Mouse (Mus musculus): Measurements from ENCODE around the gene B4galt7. TPM values are rescaled to one million over a fixed set of nuclear protein-coding genes. Genes with fewer than 3 reads are reported as not detected.
A peak's percentile ranks its signal among the peaks of the same experiment; 100 is the strongest.
"Not testable (repeated sequence)": the region's sequence is repeated elsewhere in the genome, so short reads cannot be mapped to it uniquely, and the experiment has no call there.

The B4galt7 gene
- polyA plus RNA-seq, 1 experiment from 2014 or later: 6.4 TPM

GRCm38 (mm10) chr13:55622649-55623541, 23.2 kb downstream of the B4galt7 start, which contains the start of gene Caml:
Gene Caml, plus strand, starts transcription at chr13:55623005.
- peak within 1 kb of the TSS; percentile 88 for H3K4me2 ChIP-seq (ENCODE audit: low read depth, low read length)
- peak within 1 kb of the TSS; percentile 95 for H3K4me3 ChIP-seq (ENCODE audit: low read depth, low read length)
- H3K36me3 ChIP-seq (replicated peaks; ENCODE audit: insufficient read depth, low read length): 0 out of 2 replicates have a peak, but pooled peaks cover 2% of the 10 kb centered on the region
- peak; percentile 99 for ATAC-seq
- WGBS (ENCODE audit: insufficient replicate concordance): under 1% methylated on average over 59 of the region's 59 CpGs
- peak; percentile 92 for DNase-seq
- H3K4me1 ChIP-seq (ENCODE audit: insufficient read depth): peaks cover 16% of the 10 kb centered on the region
- peak within 1 kb of the TSS; percentile 93 for H3K9ac ChIP-seq (replicated peaks)
- no peak for TF ChIP-seq EP300 (IDR thresholded peaks at IDR 0.05; ENCODE audit: low read depth)
- TF ChIP-seq CTCF (IDR thresholded peaks at IDR 0.05; ENCODE audit: low read depth): no peak
- no peaks in the 10 kb centered on the region for H3K9me3 ChIP-seq (ENCODE audit: low read length)
- H3K27me3 ChIP-seq (ENCODE audit: insufficient read depth, low read length): no peaks in the 10 kb centered on the region
- H3K27ac ChIP-seq (ENCODE audit: low read depth): peak within 1 kb of the TSS; percentile 91

DNA sequence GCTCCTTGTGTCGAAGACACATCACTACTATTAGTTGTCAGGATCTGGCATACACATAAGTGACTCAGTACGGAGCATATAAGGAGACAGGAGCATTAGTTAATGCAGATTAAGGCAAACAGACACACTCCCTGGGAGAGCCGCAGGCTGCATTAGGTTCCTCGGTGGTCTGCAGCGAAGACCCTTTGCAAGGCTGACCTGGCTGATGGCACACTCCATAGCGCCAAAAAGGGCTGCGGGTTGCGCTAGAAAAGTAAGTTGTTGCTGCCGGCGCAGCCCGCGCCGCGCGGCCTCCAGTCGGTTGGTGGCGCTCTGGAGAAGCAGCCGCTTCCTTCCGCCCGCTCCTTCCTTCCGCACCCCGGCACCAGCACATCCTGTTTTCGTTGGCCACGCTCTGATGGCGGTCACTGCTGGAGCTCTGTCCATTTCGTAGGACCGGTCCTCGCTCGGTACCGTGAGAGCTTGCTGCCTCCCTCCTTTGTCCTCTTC, 35.0 kb downstream of the B4galt7 start, which contains the start of gene Ddx46:
Gene Ddx46, plus strand, starts transcription at position 389 of the 489 bp plus-strand sequence.
- H3K4me2 ChIP-seq (ENCODE audit: low read depth, low read length): peak within 1 kb of the TSS; percentile 84
- 4% methylated on average over 30 of the region's 30 CpGs for WGBS (ENCODE audit: insufficient replicate concordance)
- peak within 1 kb of the TSS; percentile 52 for H3K27ac ChIP-seq (ENCODE audit: low read depth)

DNA sequence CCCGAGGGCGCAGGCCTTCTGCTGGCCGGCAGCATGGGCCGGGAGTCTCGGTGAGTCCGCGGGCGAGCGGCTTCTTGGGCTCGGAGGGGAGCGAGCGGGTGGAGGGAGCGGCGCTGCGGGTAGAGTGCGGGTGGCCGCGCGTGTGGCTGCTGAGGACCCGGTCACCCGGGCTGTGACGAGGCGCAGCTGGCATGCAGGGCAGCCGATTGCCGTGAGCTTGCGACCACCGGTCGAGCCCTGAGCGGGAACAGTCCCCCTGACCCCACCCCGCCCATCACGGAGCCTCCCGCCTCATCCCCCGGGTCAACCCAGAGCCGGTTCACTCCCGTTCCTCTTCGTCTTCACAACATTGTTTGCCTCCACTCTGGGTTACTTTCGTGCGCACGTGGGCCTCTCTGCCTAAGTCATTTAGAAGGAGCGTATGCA, 35.5 kb downstream of the B4galt7 start:
- peak overlapping the region; percentile 52 for H3K27ac ChIP-seq (ENCODE audit: low read depth)
- under 1% methylated on average over 40 of the region's 40 CpGs for WGBS (ENCODE audit: insufficient replicate concordance)

More for the DNA sequence above, 35.0 kb downstream of the B4galt7 start, which contains the start of gene Ddx46:
- DNase-seq (peak; percentile 93), ATAC-seq (peak; percentile 97)
- H3K4me1 ChIP-seq (ENCODE audit: insufficient read depth): peaks cover 8% of the 10 kb centered on the region; the same call in 1 of the 2 replicates
- no peaks in the 10 kb centered on the region for H3K27me3 ChIP-seq (ENCODE audit: insufficient read depth, low read length)
- peaks cover 13% of the 10 kb centered on the region for H3K36me3 ChIP-seq (replicated peaks; ENCODE audit: insufficient read depth, low read length)
- H3K9ac ChIP-seq (replicated peaks): peak within 1 kb of the TSS; percentile 83
- peak within 1 kb of the TSS; percentile 82 for H3K4me3 ChIP-seq (ENCODE audit: low read depth, low read length)
- no peaks in the 10 kb centered on the region for H3K9me3 ChIP-seq (ENCODE audit: low read length)
- TF ChIP-seq CTCF (IDR thresholded peaks at IDR 0.05; ENCODE audit: low read depth) (peak; percentile 95), EP300 (IDR thresholded peaks at IDR 0.05; ENCODE audit: low read depth) (no peak)

DNA sequence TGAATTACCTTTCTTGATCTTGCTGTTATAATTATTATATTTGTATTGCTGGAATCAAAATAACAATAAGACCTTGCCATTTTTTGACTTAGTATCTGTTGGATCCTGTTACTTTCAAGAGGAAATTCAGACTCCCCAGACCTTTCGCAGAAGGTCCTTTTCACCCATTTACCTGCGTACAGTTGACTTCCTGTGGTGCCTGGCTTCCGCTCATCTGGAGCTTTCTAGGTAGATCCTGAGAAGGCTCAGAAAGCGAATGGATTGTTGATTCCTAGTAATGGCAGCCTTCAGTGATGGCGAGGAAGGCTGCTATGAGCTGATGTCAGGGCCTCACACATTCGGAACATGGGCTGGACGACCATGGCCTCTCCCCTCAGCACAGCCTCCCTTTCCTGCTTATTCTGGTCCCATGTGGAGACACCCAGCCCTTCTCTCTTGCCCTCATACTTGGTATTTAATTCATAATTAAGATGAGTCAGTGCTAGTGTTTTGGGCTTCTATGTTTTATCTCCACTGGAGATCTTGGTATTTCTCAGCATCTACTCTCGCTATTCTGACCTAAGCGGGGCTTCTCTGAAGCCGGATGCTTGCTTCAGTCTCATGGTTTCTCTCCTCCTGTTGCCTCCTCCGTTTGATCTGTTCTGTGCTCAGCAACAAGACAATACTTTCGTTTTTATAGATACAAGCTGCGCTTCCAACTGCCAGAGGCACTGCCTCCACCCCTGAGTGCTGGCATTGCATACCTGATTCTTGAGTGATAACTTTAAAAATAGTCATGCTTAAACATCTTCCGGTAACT, 36.7 kb downstream of the B4galt7 start:
- WGBS (ENCODE audit: insufficient replicate concordance): 88% methylated on average over 14 of the region's 14 CpGs
- Histone ChIP-seq H3K9me3 (ENCODE audit: low read length) (no peaks in the 10 kb centered on the region), H3K4me1 (ENCODE audit: insufficient read depth) (peaks cover 8% of the 10 kb centered on the region; the same call in 1 of the 2 replicates), H3K4me3 (ENCODE audit: low read depth, low read length) (no peak overlapping the region), H3K4me2 (ENCODE audit: low read depth, low read length) (peak overlapping the region; percentile 84), H3K27me3 (ENCODE audit: insufficient read depth, low read length) (no peaks in the 10 kb centered on the region), H3K36me3 (replicated peaks; ENCODE audit: insufficient read depth, low read length) (peaks cover 24% of the 10 kb centered on the region), H3K27ac (ENCODE audit: low read depth) (no peak overlapping the region), H3K9ac (replicated peaks) (no peak overlapping the region)
- ATAC-seq (no peak), DNase-seq (no peak)
- TF ChIP-seq CTCF (IDR thresholded peaks at IDR 0.05; ENCODE audit: low read depth) (no peak), EP300 (IDR thresholded peaks at IDR 0.05; ENCODE audit: low read depth) (no peak)

More for the DNA sequence above, 35.5 kb downstream of the B4galt7 start:
- TF ChIP-seq CTCF (IDR thresholded peaks at IDR 0.05; ENCODE audit: low read depth) (no peak), EP300 (IDR thresholded peaks at IDR 0.05; ENCODE audit: low read depth) (no peak)
- Histone ChIP-seq H3K4me1 (ENCODE audit: insufficient read depth) (peaks cover 8% of the 10 kb centered on the region; the same call in 1 of the 2 replicates), H3K9ac (replicated peaks) (peak overlapping the region; percentile 83), H3K36me3 (replicated peaks; ENCODE audit: insufficient read depth, low read length) (peaks cover 18% of the 10 kb centered on the region), H3K4me2 (ENCODE audit: low read depth, low read length) (peak overlapping the region; percentile 84), H3K4me3 (ENCODE audit: low read depth, low read length) (peak overlapping the region; percentile 82), H3K9me3 (ENCODE audit: low read length) (no peaks in the 10 kb centered on the region), H3K27me3 (ENCODE audit: insufficient read depth, low read length) (no peaks in the 10 kb centered on the region)
- DNase-seq (no peak), ATAC-seq (peak; percentile 75)

DNA sequence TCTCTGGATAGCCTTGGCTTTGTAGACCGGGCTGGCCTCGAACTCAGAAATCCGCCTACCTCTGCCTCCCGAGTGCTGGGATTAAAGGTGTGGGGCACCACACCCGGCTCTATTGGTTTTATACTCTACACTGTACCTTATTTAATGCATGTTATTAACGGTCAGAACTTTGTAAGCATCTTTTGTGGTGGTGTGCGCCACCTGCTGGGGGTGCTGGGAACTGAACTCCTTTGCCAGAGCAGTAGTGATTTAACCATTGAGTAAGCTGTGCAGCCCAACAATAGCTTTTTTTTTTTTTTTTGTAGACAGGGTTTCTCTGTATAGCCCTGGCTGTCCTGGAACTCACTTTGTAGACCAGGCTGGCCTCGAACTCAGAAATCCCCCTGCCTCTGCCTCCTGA, 40.8 kb downstream of the B4galt7 start:
- not testable (repeated sequence) for H3K4me1 ChIP-seq (ENCODE audit: insufficient read depth); H3K4me3 ChIP-seq (ENCODE audit: low read depth, low read length); H3K9ac ChIP-seq (replicated peaks); H3K4me2 ChIP-seq (ENCODE audit: low read depth, low read length); H3K9me3 ChIP-seq (ENCODE audit: low read length); H3K27ac ChIP-seq (ENCODE audit: low read depth); H3K27me3 ChIP-seq (ENCODE audit: insufficient read depth, low read length); ATAC-seq
- WGBS (ENCODE audit: insufficient replicate concordance): 40% methylated on average over 8 of the region's 8 CpGs
- TF ChIP-seq CTCF (IDR thresholded peaks at IDR 0.05; ENCODE audit: low read depth): peak; percentile 88
- DNase-seq: peak; percentile 88
- H3K36me3 ChIP-seq (replicated peaks; ENCODE audit: insufficient read depth, low read length): peaks cover 31% of the 10 kb centered on the region
